Mouse (Mus musculus) urinary bladder, adult 18-20 months (tissue): ENCODE results near the gene Erc1.

Source experiments
- DNase-seq, 2 experiments: peaks; one replicate each; pipeline ENCODE4 v3.0.0; 2022; ENCODE audit warnings: low spot score in 2 of 2, mixed read lengths in 2 of 2

The Erc1 gene

GRCm38 (mm10) chr6:119590872-119591271, 257.1 kb downstream of the Erc1 start:
- no peak for DNase-seq

- DNase-seq = no peak
These were observed 260.1 kb downstream of the Erc1 start for GRCm38 (mm10) chr6:119587897-119588296.

- DNase-seq = no peak
These were observed 260.5 kb downstream of the Erc1 start for GRCm38 (mm10) chr6:119587454-119587853.

- no peak for DNase-seq
These were observed 262.2 kb downstream of the Erc1 start for GRCm38 (mm10) chr6:119585652-119586375.

GRCm38 (mm10) chr6:119584061-119584460, 263.9 kb downstream of the Erc1 start:
- DNase-seq = no peak

- DNase-seq = no peak
These were observed 264.8 kb downstream of the Erc1 start for GRCm38 (mm10) chr6:119583165-119583564.

GRCm38 (mm10) chr6:119576706-119577105, 271.3 kb downstream of the Erc1 start:
- no peak for DNase-seq

- no peak for DNase-seq
These were observed 272.6 kb downstream of the Erc1 start for GRCm38 (mm10) chr6:119575331-119575730.

GRCm38 (mm10) chr6:119572296-119572695, 275.7 kb downstream of the Erc1 start:
- DNase-seq = no peak

GRCm38 (mm10) chr6:119570797-119571196, 277.2 kb downstream of the Erc1 start:
- no peak for DNase-seq

- DNase-seq = no peak
These were observed 279.6 kb downstream of the Erc1 start for GRCm38 (mm10) chr6:119568339-119568738.

GRCm38 (mm10) chr6:119565451-119566379, 282.3 kb downstream of the Erc1 start:
- peak in 1 of 2 experiments; percentile 34 for DNase-seq

- no peak for DNase-seq
These were observed 285.4 kb downstream of the Erc1 start for GRCm38 (mm10) chr6:119562558-119562957.

- DNase-seq = no peak
These were observed 289.1 kb downstream of the Erc1 start for GRCm38 (mm10) chr6:119558855-119559254.

GRCm38 (mm10) chr6:119554439-119554838, 293.5 kb downstream of the Erc1 start:
- no peak for DNase-seq

- DNase-seq = no peak
These were observed 303.5 kb downstream of the Erc1 start for GRCm38 (mm10) chr6:119544518-119544864.

- DNase-seq = peak in 1 of 2 experiments; percentile 33
These were observed 304.0 kb downstream of the Erc1 start, which contains the start of gene Wnt5b for GRCm38 (mm10) chr6:119543803-119544517. Gene Wnt5b (minus strand): TSS chr6:119544347.

GRCm38 (mm10) chr6:119543456-119543802, 304.5 kb downstream of the Erc1 start:
- DNase-seq = peak in 1 of 2 experiments; percentile 26

GRCm38 (mm10) chr6:119535867-119536266, 312.1 kb downstream of the Erc1 start:
- no peak for DNase-seq

GRCm38 (mm10) chr6:119533170-119533709, 314.7 kb downstream of the Erc1 start:
- DNase-seq = no peak

GRCm38 (mm10) chr6:119529659-119530058, 318.3 kb downstream of the Erc1 start:
- DNase-seq = no peak

- no peak for DNase-seq
These were observed 321.5 kb downstream of the Erc1 start for GRCm38 (mm10) chr6:119526498-119526897.
